Mouse (Mus musculus): ENCODE results near the gene Pappa2. TPM values are rescaled to one million over a fixed set of nuclear protein-coding genes. Genes with fewer than 3 reads are reported as not detected.
A peak's percentile ranks its signal among the peaks of the same experiment; 100 is the strongest.

The Pappa2 gene
- polyA plus RNA-seq (2014; fragmentation: Nextera tagmentation; extraction: Ambion mirVana), result 2.1 and 2.7 TPM in 2 replicates

DNA sequence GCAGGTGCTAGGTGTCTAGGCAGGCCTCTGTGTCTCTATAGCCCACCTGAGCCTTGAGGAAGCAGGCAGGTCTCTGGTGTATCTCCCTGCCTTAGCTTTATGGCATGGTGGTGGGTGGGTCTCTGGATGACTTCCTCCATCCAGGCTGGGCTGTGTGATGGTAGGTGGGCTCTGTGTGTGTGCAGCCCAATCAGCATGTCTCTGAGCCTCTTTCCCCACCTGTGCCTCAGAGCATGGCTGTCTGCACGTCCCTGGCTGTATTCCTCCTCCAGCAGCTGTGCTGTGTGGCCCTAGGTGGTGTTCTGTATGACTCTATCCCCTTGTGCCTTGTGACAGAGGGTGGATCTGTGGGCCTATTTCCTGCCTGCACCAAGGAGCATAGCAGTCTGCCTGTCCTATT is at the start of gene Pappa2:
TSS of gene Pappa2 (minus strand) at position 101 of the 400 bp plus-strand sequence.
- DNase-seq, result no peak
- Histone ChIP-seq H3K27me3 (ENCODE audit: insufficient read depth, low read length) (no peaks in the 10 kb centered on the region), H3K27ac (ENCODE audit: low read depth) (no peak within 1 kb of the TSS), H3K9ac (no peak within 1 kb of the TSS), H3K9me3 (ENCODE audit: low read depth, low read length) (no peaks in the 10 kb centered on the region), H3K4me3 (ENCODE audit: low read depth, low read length) (no peak within 1 kb of the TSS), H3K36me3 (ENCODE audit: insufficient read depth) (no peaks in the 10 kb centered on the region), H3K4me1 (ENCODE audit: insufficient read depth) (no peaks in the 10 kb centered on the region), H3K4me2 (no peak within 1 kb of the TSS)
- WGBS, result 23% methylated on average over 1 of the region's 1 CpGs
- no peak for TF ChIP-seq CTCF (IDR thresholded peaks at IDR 0.05; ENCODE audit: low read depth)
- no peak for ATAC-seq (ENCODE audit: insufficient read depth)

DNA sequence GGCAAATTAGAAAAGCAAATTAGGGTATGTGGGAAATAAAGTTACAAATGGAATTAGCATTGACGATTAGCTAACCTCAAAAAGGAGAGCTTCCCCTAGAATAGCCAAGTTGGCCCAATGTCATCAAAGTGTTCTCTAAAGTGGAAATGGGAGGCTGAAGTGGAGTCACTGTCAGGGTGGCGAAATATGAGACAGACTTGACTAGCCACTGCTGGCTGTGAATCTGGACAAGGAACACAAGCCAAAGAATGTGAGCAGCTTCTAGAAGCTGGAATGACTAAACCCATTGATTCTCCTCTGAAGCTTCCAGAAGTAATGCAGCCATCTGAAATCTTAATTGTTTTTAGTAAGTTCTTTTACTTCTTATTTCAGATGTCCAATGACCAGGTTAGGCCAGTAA is 48.8 kb upstream of the Pappa2 start:
- 81% methylated on average over 2 of the region's 2 CpGs for WGBS

GRCm38 (mm10) chr1:159014940-159015660 is 34.8 kb upstream of the Pappa2 start:
- ATAC-seq (ENCODE audit: insufficient read depth), result no peak
- no peak overlapping the region for H3K27ac ChIP-seq (ENCODE audit: low read depth)
- WGBS, result 56% methylated on average over 5 of the region's 5 CpGs
- H3K9me3 ChIP-seq (ENCODE audit: low read depth, low read length), result no peaks in the 10 kb centered on the region
- H3K9ac ChIP-seq, result no peak overlapping the region
- H3K4me3 ChIP-seq (ENCODE audit: low read depth, low read length), result no peak overlapping the region
- no peak for TF ChIP-seq CTCF (IDR thresholded peaks at IDR 0.05; ENCODE audit: low read depth)
- H3K4me1 ChIP-seq (ENCODE audit: insufficient read depth), result no peaks in the 10 kb centered on the region
- no peak for DNase-seq
- no peaks in the 10 kb centered on the region for H3K36me3 ChIP-seq (ENCODE audit: insufficient read depth)
- no peaks in the 10 kb centered on the region for H3K27me3 ChIP-seq (ENCODE audit: insufficient read depth, low read length)
- no peak overlapping the region for H3K4me2 ChIP-seq

More for the DNA sequence above, 48.8 kb upstream of the Pappa2 start:
- H3K9me3 ChIP-seq (ENCODE audit: low read depth, low read length), result no peaks in the 10 kb centered on the region
- H3K36me3 ChIP-seq (ENCODE audit: insufficient read depth), result no peaks in the 10 kb centered on the region
- no peaks in the 10 kb centered on the region for H3K27me3 ChIP-seq (ENCODE audit: insufficient read depth, low read length)
- H3K27ac ChIP-seq (ENCODE audit: low read depth), result no peak overlapping the region
- ATAC-seq (ENCODE audit: insufficient read depth) (no peak), DNase-seq (no peak)
- no peak overlapping the region for H3K4me2 ChIP-seq
- TF ChIP-seq CTCF (IDR thresholded peaks at IDR 0.05; ENCODE audit: low read depth), result no peak
- H3K4me1 ChIP-seq (ENCODE audit: insufficient read depth), result no peaks in the 10 kb centered on the region
- H3K4me3 ChIP-seq (ENCODE audit: low read depth, low read length), result no peak overlapping the region
- no peak overlapping the region for H3K9ac ChIP-seq

GRCm38 (mm10) chr1:158987042-158987441 is 6.8 kb upstream of the Pappa2 start:
- DNase-seq (no peak), ATAC-seq (ENCODE audit: insufficient read depth) (no peak)
- Histone ChIP-seq H3K27ac (ENCODE audit: low read depth) (no peak overlapping the region), H3K4me3 (ENCODE audit: low read depth, low read length) (no peak overlapping the region), H3K4me1 (ENCODE audit: insufficient read depth) (no peaks in the 10 kb centered on the region), H3K36me3 (ENCODE audit: insufficient read depth) (no peaks in the 10 kb centered on the region), H3K9me3 (ENCODE audit: low read depth, low read length) (no peaks in the 10 kb centered on the region), H3K4me2 (no peak overlapping the region), H3K27me3 (ENCODE audit: insufficient read depth, low read length) (no peaks in the 10 kb centered on the region), H3K9ac (no peak overlapping the region)
- TF ChIP-seq CTCF (IDR thresholded peaks at IDR 0.05; ENCODE audit: low read depth), result no peak
- WGBS, result 72% methylated on average over 3 of the region's 3 CpGs

DNA sequence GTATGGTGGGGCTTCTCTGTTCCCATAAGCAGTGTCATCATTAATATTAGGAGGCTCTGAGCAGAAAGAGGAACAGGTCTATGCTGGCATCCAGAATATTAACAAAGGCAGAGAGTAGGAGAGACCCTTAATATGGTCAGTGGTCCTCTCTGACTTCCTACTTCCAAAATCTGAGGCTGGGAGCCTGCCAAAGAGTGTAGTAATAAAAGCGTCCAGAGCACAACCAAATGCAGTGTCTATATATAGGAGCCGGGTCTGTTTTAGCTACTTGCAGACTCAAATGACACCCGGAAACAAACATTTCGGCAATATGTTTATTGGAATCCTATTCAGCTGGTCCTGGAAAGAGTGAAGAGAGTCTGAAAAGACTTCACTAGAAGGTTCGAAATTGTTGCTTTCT is 17.9 kb downstream of the Pappa2 start:
- H3K27ac ChIP-seq (ENCODE audit: low read depth), result no peak overlapping the region
- H3K36me3 ChIP-seq (ENCODE audit: insufficient read depth), result no peaks in the 10 kb centered on the region
- H3K27me3 ChIP-seq (ENCODE audit: insufficient read depth, low read length), result no peaks in the 10 kb centered on the region
- H3K9me3 ChIP-seq (ENCODE audit: low read depth, low read length), result no peaks in the 10 kb centered on the region
- H3K4me2 ChIP-seq, result no peak overlapping the region
- TF ChIP-seq CTCF (IDR thresholded peaks at IDR 0.05; ENCODE audit: low read depth), result no peak
- ATAC-seq (ENCODE audit: insufficient read depth), result peak; percentile 73
- no peak overlapping the region for H3K9ac ChIP-seq
- no peaks in the 10 kb centered on the region for H3K4me1 ChIP-seq (ENCODE audit: insufficient read depth)
- H3K4me3 ChIP-seq (ENCODE audit: low read depth, low read length), result no peak overlapping the region
- WGBS, result 39% methylated on average over 5 of the region's 5 CpGs
- DNase-seq, result peak; percentile 71

DNA sequence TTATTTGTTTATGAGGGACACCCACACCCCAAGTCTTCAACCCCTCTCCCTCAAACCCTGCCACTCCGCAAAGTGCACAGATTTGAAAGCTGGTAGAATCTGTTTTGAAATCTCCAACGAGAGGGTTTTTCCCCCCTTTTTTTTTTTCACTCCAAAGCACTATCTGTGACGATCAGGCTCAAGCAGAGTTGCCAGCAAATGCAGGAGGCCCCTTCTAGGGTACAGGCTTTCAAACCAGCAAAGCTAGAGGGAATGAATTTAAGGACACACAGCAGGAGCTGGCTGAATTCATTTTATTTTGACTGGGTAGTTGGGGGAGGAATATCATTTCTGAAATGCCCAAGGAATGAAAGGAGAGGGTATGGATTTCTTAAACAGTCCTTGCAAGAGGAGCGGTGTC is 19.3 kb downstream of the Pappa2 start:
- TF ChIP-seq CTCF (IDR thresholded peaks at IDR 0.05; ENCODE audit: low read depth), result no peak
- no peaks in the 10 kb centered on the region for H3K36me3 ChIP-seq (ENCODE audit: insufficient read depth)
- H3K4me2 ChIP-seq, result peak overlapping the region; percentile 44
- no peaks in the 10 kb centered on the region for H3K4me1 ChIP-seq (ENCODE audit: insufficient read depth)
- H3K4me3 ChIP-seq (ENCODE audit: low read depth, low read length), result no peak overlapping the region
- DNase-seq, result peak; percentile 51
- H3K27me3 ChIP-seq (ENCODE audit: insufficient read depth, low read length), result no peaks in the 10 kb centered on the region
- H3K9me3 ChIP-seq (ENCODE audit: low read depth, low read length), result no peaks in the 10 kb centered on the region
- H3K9ac ChIP-seq, result no peak overlapping the region
- ATAC-seq (ENCODE audit: insufficient read depth), result no peak
- H3K27ac ChIP-seq (ENCODE audit: low read depth), result no peak overlapping the region
- 28% methylated on average over 4 of the region's 4 CpGs for WGBS

GRCm38 (mm10) chr1:158960549-158960948 is 19.7 kb downstream of the Pappa2 start:
- WGBS, result 10% methylated on average over 8 of the region's 8 CpGs

More at GRCm38 (mm10) chr1:158960549-158960948, 19.7 kb downstream of the Pappa2 start:
- peak overlapping the region; percentile 44 for H3K4me2 ChIP-seq
- peak; percentile 39; the same call in 1 of the 2 replicates for ATAC-seq (ENCODE audit: insufficient read depth)
- no peaks in the 10 kb centered on the region for H3K4me1 ChIP-seq (ENCODE audit: insufficient read depth)
- no peaks in the 10 kb centered on the region for H3K36me3 ChIP-seq (ENCODE audit: insufficient read depth)
- no peak overlapping the region for H3K9ac ChIP-seq
- H3K9me3 ChIP-seq (ENCODE audit: low read depth, low read length), result no peaks in the 10 kb centered on the region
- DNase-seq, result no peak
- H3K27me3 ChIP-seq (ENCODE audit: insufficient read depth, low read length), result no peaks in the 10 kb centered on the region
- peak overlapping the region; percentile 9; the same call in 1 of the 2 replicates for H3K4me3 ChIP-seq (ENCODE audit: low read depth, low read length)
- H3K27ac ChIP-seq (ENCODE audit: low read depth), result no peak overlapping the region
- no peak for TF ChIP-seq CTCF (IDR thresholded peaks at IDR 0.05; ENCODE audit: low read depth)

Measured in lung, embryonic 14.5 days (tissue).